Mouse (Mus musculus) forebrain, embryonic 10.5 days (tissue): ENCODE measurements around the gene Hip1r. TPM values are rescaled to one million over a fixed set of nuclear protein-coding genes. Genes with fewer than 3 reads are reported as not detected.

Experiments
- DNase-seq: peaks from one replicate; pipeline ENCODE4 v3.0.0-alpha.2; 2017; ENCODE audit warnings: low spot score; ENCODE audit errors: extremely low spot score
- H3K27ac ChIP-seq: fragments of 300-500 bp; sonication (generic); 2 replicates; pipeline ENCODE4 v1.5.1; 2016; ENCODE audit warnings: mild to moderate bottlenecking
- H3K27me3 ChIP-seq: fragments of 300-500 bp; sonication (generic); 2 replicates; pipeline ENCODE4 v1.6.1; 2016; ENCODE audit warnings: mild to moderate bottlenecking; ENCODE audit not compliant: poor library complexity, severe bottlenecking
- H3K36me3 ChIP-seq: fragments of 300-500 bp; sonication (generic); replicated peaks from 2 replicates; pipeline ENCODE4 v1.6.1; 2016; ENCODE audit warnings: mild to moderate bottlenecking, moderate library complexity
- H3K4me1 ChIP-seq: fragments of 300-500 bp; sonication (generic); 2 replicates; pipeline ENCODE4 v1.6.1; 2016
- H3K4me3 ChIP-seq: fragments of 300-500 bp; sonication (generic); 2 replicates; pipeline ENCODE4 v1.5.1; 2016; ENCODE audit warnings: mild to moderate bottlenecking, moderate library complexity
- H3K9me3 ChIP-seq: fragments of 300-500 bp; sonication (generic); 2 replicates; pipeline ENCODE4 v1.6.1; 2016; ENCODE audit warnings: mild to moderate bottlenecking, moderate library complexity
- WGBS: fragments of 180-500 bp; shearing (Covaris S2); methylation state at CpG from one replicate; pipeline ENCODE4 v1.1.7; 2016; 5-methylcytosine and 5-hydroxymethylcytosine counted together
- polyA plus RNA-seq: library from polyadenylated mRNA; unstranded; fragments of >200 nt; fragmentation: Nextera tagmentation; extraction: Ambion mirVana; gene quantifications from 2 replicates; pipeline ENCODE4 v1.2.1, GENCODE M21; 2016

The Hip1r gene
- polyA plus RNA-seq, result 7.7 and 11.1 TPM in 2 replicates

- peak; percentile 58 for DNase-seq
- Histone ChIP-seq H3K4me1 (peaks cover 39% of the 10 kb centered on the region), H3K27ac (peak within 1 kb of the TSS; percentile 82), H3K4me3 (peak within 1 kb of the TSS; percentile 78), H3K27me3 (peaks cover 46% of the 10 kb centered on the region), H3K9me3 (no peaks in the 10 kb centered on the region), H3K36me3 (no peaks in the 10 kb centered on the region)
- under 1% methylated on average over 106 of the region's 106 CpGs for WGBS
Observed at GRCm38 (mm10) chr5:123973299-123974178, at the start of gene Hip1r. Hip1r (plus strand) TSS chr5:123973628.

GRCm38 (mm10) chr5:123927118-123927517, 46.3 kb upstream of the Hip1r start, which contains the start of gene Gm43518:
Gm43518 (plus strand) TSS chr5:123927418.
- 96% methylated on average over 9 of the region's 9 CpGs for WGBS
- H3K27me3 ChIP-seq, result no peaks in the 10 kb centered on the region

GRCm38 (mm10) chr5:123930508-123930989, 42.9 kb upstream of the Hip1r start, which contains the start of gene Ccdc62:
Ccdc62 (plus strand) TSS chr5:123930679.
- peak within 1 kb of the TSS; percentile 95 for H3K27ac ChIP-seq

More at GRCm38 (mm10) chr5:123927118-123927517, 46.3 kb upstream of the Hip1r start, which contains the start of gene Gm43518:
- Histone ChIP-seq H3K4me3 (no peak within 1 kb of the TSS), H3K9me3 (no peaks in the 10 kb centered on the region), H3K27ac (no peak within 1 kb of the TSS), H3K4me1 (peaks cover 7% of the 10 kb centered on the region), H3K36me3 (peaks cover 77% of the 10 kb centered on the region)
- no peak for DNase-seq

GRCm38 (mm10) chr5:123931131-123931530, 42.3 kb upstream of the Hip1r start:
- Histone ChIP-seq H3K27ac (peak overlapping the region; percentile 95), H3K4me3 (peak overlapping the region; percentile 70), H3K9me3 (no peaks in the 10 kb centered on the region), H3K4me1 (peaks cover 11% of the 10 kb centered on the region), H3K27me3 (no peaks in the 10 kb centered on the region), H3K36me3 (peaks cover 37% of the 10 kb centered on the region)
- 52% methylated on average over 13 of the region's 13 CpGs for WGBS
- no peak for DNase-seq

More at GRCm38 (mm10) chr5:123930508-123930989, 42.9 kb upstream of the Hip1r start, which contains the start of gene Ccdc62:
- no peaks in the 10 kb centered on the region for H3K9me3 ChIP-seq
- H3K4me3 ChIP-seq, result peak within 1 kb of the TSS; percentile 70
- H3K36me3 ChIP-seq, result peaks cover 43% of the 10 kb centered on the region
- whole genome bisulfite sequencing, result under 1% methylated on average over 56 of the region's 56 CpGs
- no peaks in the 10 kb centered on the region for H3K27me3 ChIP-seq
- H3K4me1 ChIP-seq, result peaks cover 11% of the 10 kb centered on the region
- peak; percentile 90 for DNase-seq

- Histone ChIP-seq H3K9me3 (no peaks in the 10 kb centered on the region), H3K27ac (no peak overlapping the region), H3K4me1 (peaks cover 11% of the 10 kb centered on the region), H3K27me3 (no peaks in the 10 kb centered on the region), H3K36me3 (peaks cover 19% of the 10 kb centered on the region), H3K4me3 (no peak overlapping the region)
- no peak for DNase-seq
Observed at GRCm38 (mm10) chr5:123932927-123933326, 40.5 kb upstream of the Hip1r start.

GRCm38 (mm10) chr5:123933556-123933955, 39.9 kb upstream of the Hip1r start:
- no peak for DNase-seq
- peaks cover 12% of the 10 kb centered on the region for H3K36me3 ChIP-seq
- H3K4me3 ChIP-seq, result no peak overlapping the region
- H3K4me1 ChIP-seq, result peaks cover 11% of the 10 kb centered on the region
- no peaks in the 10 kb centered on the region for H3K27me3 ChIP-seq
- no peak overlapping the region for H3K27ac ChIP-seq
- WGBS, result 89% methylated on average over 12 of the region's 12 CpGs
- no peaks in the 10 kb centered on the region for H3K9me3 ChIP-seq

- 43% methylated on average over 18 of the region's 18 CpGs for WGBS
- Histone ChIP-seq H3K27me3 (no peaks in the 10 kb centered on the region), H3K4me1 (peaks cover 11% of the 10 kb centered on the region), H3K27ac (no peak overlapping the region), H3K36me3 (peaks cover 7% of the 10 kb centered on the region), H3K4me3 (no peak overlapping the region), H3K9me3 (no peaks in the 10 kb centered on the region)
- DNase-seq, result peak; percentile 35
Observed at GRCm38 (mm10) chr5:123933957-123934591, 39.4 kb upstream of the Hip1r start.

GRCm38 (mm10) chr5:123935931-123936330, 37.5 kb upstream of the Hip1r start:
- Histone ChIP-seq H3K9me3 (no peaks in the 10 kb centered on the region), H3K4me3 (no peak overlapping the region), H3K27ac (no peak overlapping the region), H3K27me3 (no peaks in the 10 kb centered on the region), H3K36me3 (no peaks in the 10 kb centered on the region), H3K4me1 (peaks cover 10% of the 10 kb centered on the region)
- 92% methylated on average over 5 of the region's 5 CpGs for WGBS
- DNase-seq, result no peak

- peaks cover 4% of the 10 kb centered on the region; the same call in 1 of the 2 replicates for H3K4me1 ChIP-seq
- H3K27me3 ChIP-seq, result no peaks in the 10 kb centered on the region
- H3K9me3 ChIP-seq, result no peaks in the 10 kb centered on the region
- no peaks in the 10 kb centered on the region for H3K36me3 ChIP-seq
- H3K4me3 ChIP-seq, result no peak overlapping the region
- DNase-seq, result no peak
- H3K27ac ChIP-seq, result no peak overlapping the region
- WGBS, result 92% methylated on average over 5 of the region's 5 CpGs
Observed at GRCm38 (mm10) chr5:123938479-123938878, 34.9 kb upstream of the Hip1r start.

- no peak overlapping the region for H3K27ac ChIP-seq
- no peaks in the 10 kb centered on the region for H3K36me3 ChIP-seq
- WGBS, result 77% methylated on average over 4 of the region's 4 CpGs
- no peaks in the 10 kb centered on the region for H3K9me3 ChIP-seq
- H3K27me3 ChIP-seq, result no peaks in the 10 kb centered on the region
- no peak overlapping the region for H3K4me3 ChIP-seq
- H3K4me1 ChIP-seq, result no peaks in the 10 kb centered on the region
- no peak for DNase-seq
Observed at GRCm38 (mm10) chr5:123946546-123946945, 26.9 kb upstream of the Hip1r start.

GRCm38 (mm10) chr5:123947041-123947761, 26.2 kb upstream of the Hip1r start:
- no peaks in the 10 kb centered on the region for H3K27me3 ChIP-seq
- H3K4me1 ChIP-seq, result no peaks in the 10 kb centered on the region
- H3K9me3 ChIP-seq, result no peaks in the 10 kb centered on the region
- H3K4me3 ChIP-seq, result no peak overlapping the region
- DNase-seq, result no peak
- no peaks in the 10 kb centered on the region for H3K36me3 ChIP-seq
- WGBS, result 58% methylated on average over 7 of the region's 7 CpGs
- no peak overlapping the region for H3K27ac ChIP-seq

GRCm38 (mm10) chr5:123952365-123953045, 20.9 kb upstream of the Hip1r start:
- Histone ChIP-seq H3K36me3 (no peaks in the 10 kb centered on the region), H3K27me3 (no peaks in the 10 kb centered on the region), H3K27ac (no peak overlapping the region), H3K9me3 (no peaks in the 10 kb centered on the region), H3K4me3 (no peak overlapping the region), H3K4me1 (no peaks in the 10 kb centered on the region)
- WGBS, result 77% methylated on average over 5 of the region's 5 CpGs
- no peak for DNase-seq
